Mouse (Mus musculus) thymus, adult 18-20 months (tissue): ENCODE measurements around the gene Arid1a.
A peak's percentile ranks its signal among the peaks of the same experiment; 100 is the strongest.
"Not testable (repeated sequence)": the region's sequence is repeated elsewhere in the genome, so short reads cannot be mapped to it uniquely, and the experiment has no call there.

Source experiments
- DNase-seq, 2 experiments: peaks; one replicate each; pipeline ENCODE4 v3.0.0; 2022; ENCODE audit warnings: mixed read lengths in 2 of 2

Arid1a gene

GRCm38 (mm10) chr4:133672845-133673647 lies 83.5 kb downstream of the Arid1a start:
- peak in 1 of 2 experiments; percentile 41 for DNase-seq

GRCm38 (mm10) chr4:133671881-133672844 lies 84.4 kb downstream of the Arid1a start, which contains the start of gene Pigv:
Pigv (minus strand) TSS chr4:133672647.
- DNase-seq, result peak; percentile 83 to 86

- peak; percentile 57 to 74 for DNase-seq
Measured at GRCm38 (mm10) chr4:133671184-133671880, 85.2 kb downstream of the Arid1a start.

- DNase-seq, result no peak
Measured at GRCm38 (mm10) chr4:133669652-133670210, 86.8 kb downstream of the Arid1a start.

- no peak for DNase-seq
Measured at GRCm38 (mm10) chr4:133668537-133668936, 88.0 kb downstream of the Arid1a start.

GRCm38 (mm10) chr4:133666199-133666598 lies 90.4 kb downstream of the Arid1a start:
- no peak for DNase-seq

- DNase-seq, result no peak
Measured at GRCm38 (mm10) chr4:133665118-133665517, 91.5 kb downstream of the Arid1a start.

- DNase-seq, result no peak
Measured at GRCm38 (mm10) chr4:133662945-133663344, 93.6 kb downstream of the Arid1a start.

- no peak for DNase-seq
Measured at GRCm38 (mm10) chr4:133662421-133662820, 94.1 kb downstream of the Arid1a start.

GRCm38 (mm10) chr4:133660193-133661155 lies 96.1 kb downstream of the Arid1a start:
- no peak for DNase-seq

- peak in 1 of 2 experiments; percentile 27 for DNase-seq
Measured at GRCm38 (mm10) chr4:133659497-133660192, 96.9 kb downstream of the Arid1a start.

GRCm38 (mm10) chr4:133658729-133659128 lies 97.8 kb downstream of the Arid1a start:
- DNase-seq, result no peak

- DNase-seq, result no peak
Measured at GRCm38 (mm10) chr4:133657829-133658458, 98.6 kb downstream of the Arid1a start.

- no peak for DNase-seq
Measured at GRCm38 (mm10) chr4:133656997-133657396, 99.6 kb downstream of the Arid1a start.

- DNase-seq, result no peak
Measured at GRCm38 (mm10) chr4:133656294-133656693, 100.3 kb downstream of the Arid1a start.

GRCm38 (mm10) chr4:133654070-133654469 lies 102.5 kb downstream of the Arid1a start:
- DNase-seq, result not testable (repeated sequence)

- DNase-seq, result no peak
Measured at GRCm38 (mm10) chr4:133652746-133653145, 103.8 kb downstream of the Arid1a start.

GRCm38 (mm10) chr4:133651986-133652385 lies 104.6 kb downstream of the Arid1a start:
- DNase-seq, result no peak

GRCm38 (mm10) chr4:133651445-133651844 lies 105.1 kb downstream of the Arid1a start:
- no peak for DNase-seq
